ENCODE assay signal across 7 mouse cellular contexts in genomic region chrX:56455372-56456246, GRCm38 (mm10). TPM values are rescaled to one million over a fixed set of nuclear protein-coding genes. Genes with fewer than 3 reads are reported as not detected.
DNase-seq lines count a peak whose midpoint lies in the region; ATAC-seq lines count a peak whose summit lies in the region.

No protein-coding gene starts in this region.

- 0 out of 2 replicates have a peak, but pooled peaks cover 6% of the 10 kb centered on the region for H3K36me3 ChIP-seq in embryonic facial prominence, embryonic 10.5 days (replicated peaks)
- H3K36me3 ChIP-seq in limb, embryonic 11.5 days (ENCODE audit: control insufficient read depth, insufficient read depth, low read length) = no peaks in the 10 kb centered on the region
- no peaks in the 10 kb centered on the region for H3K36me3 ChIP-seq in midbrain, embryonic 14.5 days (ENCODE audit: control insufficient read depth, insufficient read depth, low read length)

- ATAC-seq in limb, embryonic 11.5 days (ENCODE audit: insufficient number of reproducible peaks, low FRiP score, low TSS enrichment, low read depth) = peak; percentile 95
- peak; percentile 94 for ATAC-seq in midbrain, embryonic 14.5 days (ENCODE audit: low FRiP score, low TSS enrichment)

- peak overlapping the region; percentile 69 for H3K4me3 ChIP-seq in embryonic facial prominence, embryonic 10.5 days
- peak overlapping the region; percentile 52 for H3K4me3 ChIP-seq in limb, embryonic 11.5 days (ENCODE audit: low read depth, low read length)
- H3K4me3 ChIP-seq in midbrain, embryonic 14.5 days (replicated peaks; ENCODE audit: low read depth, low read length) = peak overlapping the region; percentile 56

- H3K9me3 ChIP-seq in embryonic facial prominence, embryonic 10.5 days = no peaks in the 10 kb centered on the region; the same call in 1 of the 2 replicates
- no peaks in the 10 kb centered on the region for H3K9me3 ChIP-seq in limb, embryonic 11.5 days (ENCODE audit: control insufficient read depth, low read length)
- no peaks in the 10 kb centered on the region for H3K9me3 ChIP-seq in midbrain, embryonic 14.5 days (ENCODE audit: control insufficient read depth, low read length)

- peak; percentile 90 for DNase-seq in adrenal gland, postnatal 10 days
- DNase-seq in embryonic facial prominence, embryonic 10.5 days (ENCODE audit: low spot score) = peak; percentile 91
- DNase-seq in heart, adult 11 months = peak; percentile 99
- DNase-seq in kidney, adult 18-20 months = peak; percentile 84
- DNase-seq in limb, embryonic 11.5 days (ENCODE audit: low spot score) = peak; percentile 87
- peak; percentile 91 for DNase-seq in midbrain, embryonic 14.5 days
- peak; percentile 75 to 84 for DNase-seq in spleen, adult 18-20 months

- H3K9ac ChIP-seq in limb, embryonic 11.5 days (ENCODE audit: low read length) = peak overlapping the region; percentile 79
- peak overlapping the region; percentile 76 for H3K9ac ChIP-seq in midbrain, embryonic 14.5 days (replicated peaks; ENCODE audit: low read length)

- 22% methylated on average over 63 of the region's 65 CpGs for WGBS in embryonic facial prominence, embryonic 10.5 days
- 21% methylated on average over 38 of the region's 65 CpGs for WGBS in limb, embryonic 11.5 days
- 21% methylated on average over 65 of the region's 65 CpGs for whole genome bisulfite sequencing in midbrain, embryonic 14.5 days

- H3K4me2 ChIP-seq in limb, embryonic 11.5 days (ENCODE audit: low read depth, severe bottlenecking) = peak overlapping the region; percentile 52
- H3K4me2 ChIP-seq in midbrain, embryonic 14.5 days (ENCODE audit: low read length) = peak overlapping the region; percentile 55

- peak overlapping the region; percentile 96 for H3K27ac ChIP-seq in embryonic facial prominence, embryonic 10.5 days (replicated peaks)
- H3K27ac ChIP-seq in limb, embryonic 11.5 days (replicated peaks; ENCODE audit: low read depth, low read length) = peak overlapping the region; percentile 85
- H3K27ac ChIP-seq in midbrain, embryonic 14.5 days (replicated peaks; ENCODE audit: low read depth, low read length) = peak overlapping the region; percentile 97

- H3K4me1 ChIP-seq in embryonic facial prominence, embryonic 10.5 days = no peaks in the 10 kb centered on the region
- no peaks in the 10 kb centered on the region for H3K4me1 ChIP-seq in limb, embryonic 11.5 days (ENCODE audit: control insufficient read depth, insufficient read depth, low read length)
- H3K4me1 ChIP-seq in midbrain, embryonic 14.5 days (ENCODE audit: control insufficient read depth, insufficient read depth, low read length) = no peaks in the 10 kb centered on the region

- no peaks in the 10 kb centered on the region for H3K27me3 ChIP-seq in embryonic facial prominence, embryonic 10.5 days (replicated peaks; ENCODE audit: low read depth, poor library complexity, severe bottlenecking)
- no peaks in the 10 kb centered on the region for H3K27me3 ChIP-seq in limb, embryonic 11.5 days (ENCODE audit: control insufficient read depth, insufficient read depth, low read length)
- H3K27me3 ChIP-seq in midbrain, embryonic 14.5 days (ENCODE audit: control insufficient read depth, insufficient read depth, low read length) = no peaks in the 10 kb centered on the region

RNA-seq across cellular contexts. Expression of gene Ints6l, which starts 1.0 kb away (rescaled TPM):
- 10 to 100 TPM; 22.7 to 27.8 TPM for total RNA-seq in adrenal gland, postnatal 10 days (2021)
- polyA plus RNA-seq in embryonic facial prominence, embryonic 10.5 days (2016; fragmentation: Nextera tagmentation; extraction: Ambion mirVana) = 22.9 and 24.8 TPM in 2 replicates
- 28.3 and 30.9 TPM in 2 replicates for polyA plus RNA-seq in limb, embryonic 11.5 days (2014; fragmentation: Nextera tagmentation; extraction: Ambion mirVana)
- 21.0 and 22.0 TPM in 2 replicates for polyA plus RNA-seq in midbrain, embryonic 14.5 days (2014; fragmentation: Nextera tagmentation; extraction: Ambion mirVana)

RNA-seq across cellular contexts. Expression of gene Gm2174, which starts 7.8 kb away (rescaled TPM):
- not detected for total RNA-seq in adrenal gland, postnatal 10 days (2021)
- 0.61 and 1.2 TPM in 2 replicates for polyA plus RNA-seq in embryonic facial prominence, embryonic 10.5 days (2016; fragmentation: Nextera tagmentation; extraction: Ambion mirVana)
- polyA plus RNA-seq in limb, embryonic 11.5 days (2014; fragmentation: Nextera tagmentation; extraction: Ambion mirVana) = 1.5 and 4.0 TPM in 2 replicates
- 1.5 and 1.9 TPM in 2 replicates for polyA plus RNA-seq in midbrain, embryonic 14.5 days (2014; fragmentation: Nextera tagmentation; extraction: Ambion mirVana)

Comparison
In these comparisons a context has a peak if more than half of its experiments do, and no peak if none do; other contexts are left out.
1. Peak in every context shown above with its lines: DNase-seq, ATAC-seq, H3K4me3 ChIP-seq and H3K27ac ChIP-seq.